Mouse (Mus musculus) urinary bladder, postnatal 0 days (tissue): Measurements from ENCODE around the gene Gm10487. TPM values are rescaled to one million over a fixed set of nuclear protein-coding genes. Genes with fewer than 3 reads are reported as not detected.

Experiments used
- polyA plus RNA-seq: library from polyadenylated mRNA; unstranded; fragments of >200 nt; fragmentation: Nextera tagmentation; extraction: Ambion mirVana; gene quantifications from 2 replicates; pipeline ENCODE4 v1.2.1, GENCODE M21; 2015

Gm10487 gene
- not detected in 2 replicates for polyA plus RNA-seq

GRCm38 (mm10) chrX:30843369-30843768 is at the start of gene Gm10487:
Gm10487 (minus strand) TSS chrX:30843469.

